Mouse (Mus musculus) brain, embryonic 14.5 days (tissue): ENCODE measurements around the gene Dis3l. TPM values are rescaled to one million over a fixed set of nuclear protein-coding genes. Genes with fewer than 3 reads are reported as not detected.
"Not testable (repeated sequence)": the region's sequence is repeated elsewhere in the genome, so short reads cannot be mapped to it uniquely, and the experiment has no call there.

Source experiments
- DNase-seq: peaks from one replicate; pipeline ENCODE4 v3.0.0-alpha.2; 2011; ENCODE audit warnings: low read depth
- CTCF ChIP-seq: fragments of 200-500 bp; IDR thresholded peaks from 2 replicates; pipeline ENCODE4 v1.5.1; 2012; ENCODE audit warnings: inconsistent platforms, mild to moderate bottlenecking, moderate library complexity, borderline replicate concordance; ENCODE audit not compliant: insufficient read depth, insufficient read length; ENCODE audit errors: extremely low read depth
- POLR2A ChIP-seq: fragments of 200-500 bp; IDR thresholded peaks from 2 replicates; pipeline ENCODE4 v1.6.1; 2012; ENCODE audit warnings: mild to moderate bottlenecking, inconsistent platforms, borderline replicate concordance; ENCODE audit not compliant: poor library complexity, insufficient read depth, insufficient read length, severe bottlenecking; ENCODE audit errors: extremely low read depth
- polyA plus RNA-seq: library from polyadenylated mRNA; depleted of rRNA; stranded (reverse); fragments of >200 nt; gene quantifications from 2 replicates; pipeline ENCODE4 v1.2.3, GENCODE M21; 2012; rRNA removed

Dis3l gene
- polyA plus RNA-seq, 1 experiment: 20.4 TPM

- no peak for DNase-seq
- TF ChIP-seq POLR2A (no peak), CTCF (no peak)
Observed at GRCm38 (mm10) chr9:64271249-64271648, 69.8 kb downstream of the Dis3l start.

DNA sequence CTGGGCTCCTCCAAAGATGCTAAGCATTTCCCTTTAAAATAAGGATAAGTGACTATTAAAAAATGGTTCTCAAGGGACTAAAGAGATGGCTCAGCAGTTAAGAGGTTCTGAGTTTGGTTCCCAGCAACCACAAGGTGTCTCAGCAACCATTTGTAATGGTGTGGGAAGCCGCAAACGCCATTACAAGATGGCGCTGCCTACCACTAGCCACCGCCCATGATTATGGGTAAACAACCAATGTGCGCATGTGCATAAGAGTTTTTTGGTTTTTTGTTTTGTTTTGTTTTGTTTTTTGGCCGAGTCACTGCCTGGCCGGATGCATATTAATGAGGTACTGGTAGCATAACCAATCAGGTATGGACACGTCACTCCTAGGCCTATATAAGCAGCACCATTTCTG, 72.3 kb downstream of the Dis3l start:
- DNase-seq: not testable (repeated sequence)

GRCm38 (mm10) chr9:64268196-64268595, 72.9 kb downstream of the Dis3l start:
- no peak for TF ChIP-seq POLR2A
- no peak for DNase-seq

DNA sequence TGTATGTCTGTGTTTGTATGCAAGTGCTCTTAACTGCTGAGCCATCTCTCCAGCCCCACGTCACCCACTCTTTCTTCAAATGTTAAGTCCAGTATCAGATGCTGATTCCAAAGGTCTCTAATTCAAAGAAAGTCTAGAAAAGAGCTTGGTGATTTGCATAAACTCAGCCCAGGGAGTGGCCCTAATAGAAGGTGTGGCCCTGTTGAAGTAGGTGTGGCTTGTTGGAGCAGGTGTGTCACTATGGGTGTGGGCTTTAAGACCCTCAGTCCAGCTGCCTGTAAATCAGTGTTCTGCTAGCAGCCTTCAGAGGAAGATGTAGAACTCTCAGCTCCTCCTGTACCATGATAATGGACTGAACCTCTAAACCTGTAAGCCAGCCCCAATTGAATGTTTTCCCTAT, 73.9 kb downstream of the Dis3l start:
- TF ChIP-seq POLR2A (no peak), CTCF (no peak)

DNA sequence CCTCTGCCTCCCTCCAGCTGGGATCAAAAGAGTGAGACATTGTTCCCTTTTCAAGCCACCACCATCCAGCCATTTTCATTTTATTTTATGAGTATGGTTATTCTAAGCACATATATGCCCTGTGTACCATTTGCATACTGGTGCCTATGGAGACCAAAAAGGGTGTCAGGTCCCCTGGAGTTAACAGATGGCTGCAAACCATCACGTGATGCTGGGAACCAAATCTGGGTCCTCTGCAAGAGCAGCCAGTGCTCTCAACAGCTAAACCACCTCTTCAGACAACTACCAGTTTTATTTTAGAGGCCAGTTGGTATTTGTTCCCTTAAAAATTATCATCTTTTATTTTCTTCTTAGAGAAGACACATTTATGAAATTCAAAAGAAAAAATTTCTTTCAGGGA, 76.3 kb downstream of the Dis3l start:
- no peak for DNase-seq
- TF ChIP-seq POLR2A: no peak
- no peak for TF ChIP-seq CTCF

More for the DNA sequence above, 73.9 kb downstream of the Dis3l start:
- no peak for DNase-seq

GRCm38 (mm10) chr9:64261023-64261422, 80.1 kb downstream of the Dis3l start:
- TF ChIP-seq CTCF (no peak), POLR2A (no peak)
- DNase-seq: no peak

DNA sequence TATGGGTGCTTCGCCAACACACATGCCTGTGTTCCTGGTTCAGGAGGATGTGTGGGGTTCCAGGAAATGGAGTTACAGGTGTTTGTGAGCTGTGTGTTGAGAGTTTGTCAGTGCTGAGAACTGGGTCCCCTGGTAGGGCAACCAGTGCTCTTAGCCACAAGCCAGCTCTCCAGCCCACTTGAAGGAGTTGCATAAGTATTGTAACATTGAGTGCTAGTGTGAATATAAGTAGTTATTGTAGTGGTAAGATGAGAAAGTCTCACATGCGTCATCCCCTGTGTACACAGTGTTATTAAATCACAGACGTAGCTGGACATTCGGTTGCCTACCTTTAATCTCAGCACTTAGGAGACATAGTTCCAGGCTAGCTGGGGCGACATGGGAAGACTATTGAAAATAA, 81.2 kb downstream of the Dis3l start:
- no peak for DNase-seq
- TF ChIP-seq POLR2A: no peak
- no peak for TF ChIP-seq CTCF

Other genes starting within 250 kb of the Dis3l start
- gene Lctl, start 224.1 kb downstream of the Dis3l start, polyA plus RNA-seq: not detected in 2 replicates
- 12.8 and 20.1 TPM in 2 replicates for gene Zwilch, start 168.2 kb downstream of the Dis3l start, polyA plus RNA-seq
- gene Rpl4, start 167.9 kb downstream of the Dis3l start, polyA plus RNA-seq: 714 and 763 TPM in 2 replicates
- gene Snapc5, start 162.0 kb downstream of the Dis3l start, polyA plus RNA-seq: 14.5 and 16.9 TPM in 2 replicates
- 0.20 and 0.79 TPM in 2 replicates for gene Uchl4, start 106.1 kb downstream of the Dis3l start, polyA plus RNA-seq
- gene Map2k1, start 87.7 kb downstream of the Dis3l start, polyA plus RNA-seq: 29.7 and 33.7 TPM in 2 replicates
- gene Tipin, start 59.7 kb downstream of the Dis3l start, polyA plus RNA-seq: 56.8 and 67.4 TPM in 2 replicates
- gene Megf11, start 44.3 kb upstream of the Dis3l start, polyA plus RNA-seq: 12.1 and 16.5 TPM in 2 replicates